Mouse (Mus musculus) megakaryocyte, embryonic 14.5 days (primary cell): ENCODE results near the gene Slc25a12.

Experiments
- FLI1 ChIP-seq: IDR thresholded peaks from 2 replicates; pipeline ENCODE4 v1.6.1; 2012; ENCODE audit warnings: low read length, inconsistent platforms, mixed read lengths
- GATA1 ChIP-seq: IDR thresholded peaks from 3 replicates; pipeline ENCODE4 v1.6.1; 2012; ENCODE audit warnings: mixed read lengths, low read length, inconsistent platforms, borderline replicate concordance

GRCm38 (mm10) chr2:71297501-71297900, 70.0 kb downstream of the Slc25a12 start:
- no peak for TF ChIP-seq GATA1
- TF ChIP-seq FLI1: no peak
